Mouse (Mus musculus) heart, adult 2 months (tissue): ENCODE measurements around the gene Zfp46. TPM values are rescaled to one million over a fixed set of nuclear protein-coding genes. Genes with fewer than 3 reads are reported as not detected.

Source experiments
- DNase-seq, 2 experiments: peaks; one replicate each; pipeline ENCODE4 v3.0.0; 2021
- H3K27ac ChIP-seq: fragments of 200-600 bp; 2 replicates; pipeline ENCODE4 v1.8.1; 2022
- H3K27me3 ChIP-seq: fragments of 200-500 bp; 2 replicates; pipeline ENCODE4 v1.6.1; 2012; ENCODE audit warnings: mild to moderate bottlenecking, low read length, inconsistent platforms, mixed read lengths; ENCODE audit not compliant: control insufficient read depth, insufficient read depth
- H3K36me3 ChIP-seq: fragments of 200-500 bp; 2 replicates; pipeline ENCODE4 v1.6.1; 2012; ENCODE audit warnings: low read length, inconsistent platforms; ENCODE audit not compliant: control insufficient read depth, insufficient read depth
- H3K4me1 ChIP-seq: fragments of 200-500 bp; 2 replicates; pipeline ENCODE4 v1.6.1; 2011; ENCODE audit warnings: low read length; ENCODE audit not compliant: control insufficient read depth, insufficient read depth
- H3K4me3 ChIP-seq: fragments of 200-600 bp; 2 replicates; pipeline ENCODE4 v1.8.1; 2022
- H3K79me2 ChIP-seq: fragments of 200-500 bp; replicated peaks from 2 replicates; pipeline ENCODE4 v1.6.1; 2012; ENCODE audit warnings: mild to moderate bottlenecking, inconsistent platforms, low read length, moderate library complexity, mixed read lengths; ENCODE audit not compliant: control insufficient read depth, insufficient read depth
- H3K9ac ChIP-seq: fragments of 200-500 bp; 2 replicates; pipeline ENCODE4 v1.6.1; 2012; ENCODE audit warnings: low read depth, mild to moderate bottlenecking, control low read depth, inconsistent platforms, low read length, mixed read lengths
- CTCF ChIP-seq: fragments of 200-600 bp; IDR thresholded peaks from 2 replicates; pipeline ENCODE4 v1.8.1; 2022; ENCODE audit warnings: antibody characterized with exemption, mild to moderate bottlenecking, moderate library complexity
- EP300 ChIP-seq: fragments of 200-500 bp; IDR thresholded peaks from 2 replicates; pipeline ENCODE4 v1.6.1; 2011; ENCODE audit warnings: low read depth, low read length, control low read depth; ENCODE audit not compliant: insufficient read depth
- POLR2A ChIP-seq: fragments of 200-500 bp; IDR thresholded peaks from 2 replicates; pipeline ENCODE4 v1.6.1; 2011; ENCODE audit warnings: mild to moderate bottlenecking, low read depth, low read length, control low read depth; ENCODE audit not compliant: insufficient read depth
- WGBS: fragments of 180-500 bp; shearing (Covaris S2); methylation state at CpG from one replicate; pipeline ENCODE4 v1.1.7; 2018; 5-methylcytosine and 5-hydroxymethylcytosine counted together
- intact Hi-C: fragments of 180-260 bp; cut with DNase I; formaldehyde crosslinking; loops from one replicate; pipeline ENCODE4 v1.15.1; 2025
- polyA plus RNA-seq: library from polyadenylated mRNA; depleted of rRNA; stranded (reverse); fragments of >200 nt; gene quantifications from 2 replicates; pipeline ENCODE4 v1.2.3, GENCODE M21; 2012
- total RNA-seq, 2 experiments: library from RNA; stranded (reverse); gene quantifications; 2 replicates each; pipeline ENCODE4 v1.2.3; 2021

Gene Zfp46
- total and polyA plus RNA-seq, 3 experiments: 32.1 to 39.6 (median 33.7) TPM

DNA sequence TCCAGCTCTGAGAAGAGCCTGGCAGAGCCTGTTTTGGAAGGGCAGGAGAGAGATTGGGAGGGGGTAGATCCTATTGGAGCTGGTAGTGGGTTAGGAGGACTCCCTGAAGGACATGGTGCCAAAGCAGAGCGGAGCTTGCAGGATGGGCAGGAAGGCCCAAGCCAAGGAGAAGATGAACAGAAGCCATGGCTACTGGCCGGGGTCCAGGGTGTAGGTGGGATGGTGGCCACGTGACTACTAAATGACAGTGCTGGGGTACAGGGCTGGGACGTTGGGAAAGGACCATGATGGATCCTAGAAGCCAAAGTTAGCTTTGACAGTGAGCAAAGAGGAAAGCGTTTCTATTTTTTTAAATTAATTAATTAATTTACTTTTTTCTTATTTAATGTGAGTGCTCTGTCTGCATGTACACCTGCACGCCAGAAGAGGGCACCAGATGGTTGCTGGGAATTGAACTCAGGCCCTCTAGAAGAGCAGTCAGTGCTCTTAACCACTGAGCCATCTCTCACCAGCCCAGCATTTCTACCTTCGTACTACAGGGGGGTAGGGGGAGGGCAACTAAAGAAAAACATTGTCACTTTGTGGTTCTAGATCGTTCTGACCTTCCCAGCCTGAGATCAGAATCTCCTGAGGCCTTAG lies 42.3 kb upstream of the Zfp46 start:
- TF ChIP-seq CTCF (peak; percentile 83), EP300 (no peak)
- WGBS: 49% methylated on average over 8 of the region's 8 CpGs
- DNase-seq: no peak
- Histone ChIP-seq H3K27ac (no peak overlapping the region), H3K4me3 (no peak overlapping the region), H3K9ac (no peak overlapping the region), H3K36me3 (no peaks in the 10 kb centered on the region), H3K79me2 (no peaks in the 10 kb centered on the region), H3K27me3 (no peaks in the 10 kb centered on the region), H3K4me1 (peaks cover 3% of the 10 kb centered on the region)
- intact Hi-C loops: loop anchor here (5.0 kb wide), 1 partner anchor 80 kb away; no protein-coding TSS in a partner anchor

DNA sequence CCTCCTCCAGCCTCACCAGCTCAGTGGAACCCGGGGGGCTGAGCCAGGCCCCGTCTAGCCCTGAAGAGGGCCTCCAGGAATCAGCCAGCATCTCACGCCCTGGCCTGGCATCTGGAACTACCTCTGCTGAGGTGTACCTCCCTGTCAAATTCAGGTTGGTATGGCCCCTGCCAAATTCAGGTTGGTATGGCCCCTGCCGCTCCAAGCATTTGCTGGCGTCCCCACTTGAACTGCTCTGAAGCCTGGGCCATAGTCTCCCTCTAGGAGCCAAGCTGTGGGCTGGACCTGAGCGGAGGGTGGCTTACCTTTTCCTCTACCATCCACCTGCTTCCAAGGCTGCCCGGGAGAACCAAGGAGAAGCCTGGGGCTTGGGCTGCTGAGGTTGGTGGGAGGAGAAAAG lies 41.8 kb upstream of the Zfp46 start:
- intact Hi-C loops: loop anchor here (5.0 kb wide), 1 partner anchor 80 kb away; no protein-coding TSS in a partner anchor
- no peak for TF ChIP-seq POLR2A
- 92% methylated on average over 7 of the region's 7 CpGs for WGBS
- Histone ChIP-seq H3K36me3 (no peaks in the 10 kb centered on the region), H3K27ac (no peak overlapping the region), H3K4me3 (no peak overlapping the region), H3K27me3 (no peaks in the 10 kb centered on the region), H3K9ac (no peak overlapping the region), H3K4me1 (peaks cover 3% of the 10 kb centered on the region), H3K79me2 (no peaks in the 10 kb centered on the region)
- no peak for DNase-seq

DNA sequence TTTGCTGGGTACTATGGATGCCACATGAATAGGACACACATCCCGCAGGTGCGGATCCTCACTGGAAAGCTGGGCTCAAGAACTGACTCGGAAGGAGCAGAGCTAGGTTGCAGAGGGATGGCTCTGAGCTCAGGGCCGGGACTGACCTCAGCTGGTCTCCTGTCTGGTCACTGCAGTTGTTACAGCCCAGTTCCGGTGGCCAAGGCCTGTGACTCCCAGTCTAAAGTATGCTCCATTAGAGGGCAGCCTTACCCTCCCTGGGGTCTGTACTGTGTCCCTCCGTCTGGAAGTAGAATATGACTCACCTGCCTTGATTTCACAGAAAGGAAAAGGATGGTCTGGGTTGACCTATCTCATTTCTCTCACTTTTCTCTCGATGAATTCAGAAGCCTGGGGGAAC lies 40.3 kb upstream of the Zfp46 start:
- Histone ChIP-seq H3K36me3 (no peaks in the 10 kb centered on the region), H3K9ac (no peak overlapping the region), H3K79me2 (no peaks in the 10 kb centered on the region), H3K4me1 (peaks cover 3% of the 10 kb centered on the region), H3K27ac (no peak overlapping the region), H3K27me3 (no peaks in the 10 kb centered on the region), H3K4me3 (no peak overlapping the region)
- WGBS: 56% methylated on average over 7 of the region's 7 CpGs
- TF ChIP-seq EP300: no peak
- TF ChIP-seq POLR2A: no peak
- TF ChIP-seq CTCF: no peak
- no peak for DNase-seq
- intact Hi-C loops: loop anchor here (5.0 kb wide), 1 partner anchor 82 kb away; no protein-coding TSS in a partner anchor

DNA sequence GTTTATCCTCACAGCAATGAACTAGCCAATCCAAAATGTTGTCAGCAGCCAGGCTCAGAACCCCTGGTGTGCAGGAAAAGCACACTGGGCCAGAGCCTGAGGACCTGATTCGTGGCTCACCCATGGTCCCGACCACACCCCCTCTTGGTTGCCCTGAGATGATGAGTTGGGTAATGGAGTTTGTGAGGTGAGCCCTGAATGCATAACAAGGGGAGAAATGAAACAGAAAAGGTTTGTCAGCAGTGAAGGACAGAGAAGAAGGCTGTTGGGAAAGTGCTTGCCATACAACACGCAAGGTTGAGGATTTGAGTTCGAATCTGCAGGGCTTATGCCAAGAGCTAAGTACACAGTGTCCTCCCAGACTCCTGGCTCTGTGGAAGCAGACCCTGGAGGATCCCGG lies 38.8 kb upstream of the Zfp46 start:
- no peak for DNase-seq
- no peaks in the 10 kb centered on the region for H3K36me3 ChIP-seq
- no peak overlapping the region for H3K27ac ChIP-seq
- no peaks in the 10 kb centered on the region for H3K27me3 ChIP-seq
- H3K4me3 ChIP-seq: no peak overlapping the region
- H3K79me2 ChIP-seq: no peaks in the 10 kb centered on the region
- H3K9ac ChIP-seq: no peak overlapping the region
- peaks cover 6% of the 10 kb centered on the region for H3K4me1 ChIP-seq
- TF ChIP-seq CTCF (no peak), EP300 (no peak), POLR2A (no peak)
- WGBS: 61% methylated on average over 5 of the region's 5 CpGs
- intact Hi-C loops: no loop called here

DNA sequence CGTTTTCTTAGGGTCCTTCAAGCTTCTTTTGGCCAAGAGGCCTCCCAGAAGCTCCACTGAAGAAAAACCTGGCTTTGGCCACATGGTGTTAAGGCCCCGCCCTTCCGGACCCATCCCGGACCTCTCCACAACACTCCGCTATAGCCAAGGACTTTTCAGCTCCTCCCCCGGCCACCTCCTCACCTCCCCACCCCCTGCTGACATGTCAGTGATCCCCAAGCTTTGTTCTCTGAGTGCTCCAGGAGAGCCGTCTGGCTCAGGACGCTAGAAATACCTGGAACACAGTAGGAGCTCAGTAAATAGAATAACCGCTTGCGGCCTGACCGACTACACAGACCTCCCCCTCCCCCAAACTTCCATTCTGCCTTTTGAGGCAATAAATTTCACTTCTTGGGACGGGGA lies 37.9 kb upstream of the Zfp46 start:
- TF ChIP-seq POLR2A: peak; percentile 59
- peak; percentile 61; the same call in 1 of the 2 replicates for TF ChIP-seq EP300
- no peak for TF ChIP-seq CTCF
- Histone ChIP-seq H3K4me1 (peaks cover 6% of the 10 kb centered on the region), H3K36me3 (no peaks in the 10 kb centered on the region), H3K79me2 (no peaks in the 10 kb centered on the region), H3K27ac (peak overlapping the region; percentile 88), H3K4me3 (peak overlapping the region; percentile 74; the same call in 1 of the 2 replicates), H3K9ac (peak overlapping the region; percentile 43), H3K27me3 (no peaks in the 10 kb centered on the region)
- DNase-seq: peak in 1 of 2 experiments; percentile 51
- WGBS: 11% methylated on average over 12 of the region's 12 CpGs
- intact Hi-C loops: no loop called here

DNA sequence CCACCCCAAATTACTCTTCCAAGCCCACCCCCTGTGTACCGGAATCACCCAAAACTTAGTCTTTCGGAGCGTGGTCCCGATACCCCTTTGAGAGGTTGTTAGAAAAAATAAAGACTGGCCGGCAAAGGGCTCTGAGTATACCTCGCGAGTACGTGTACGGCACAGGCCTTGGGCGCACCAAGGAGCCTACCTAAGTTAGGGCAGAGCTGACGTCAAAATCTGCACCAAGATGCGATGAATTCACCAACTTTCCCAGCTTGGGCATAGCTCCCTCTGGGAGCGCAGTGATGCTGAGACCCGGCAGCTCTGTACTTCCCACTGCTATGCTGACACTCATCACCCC lies 37.1 kb upstream of the Zfp46 start:
- DNase-seq: no peak
- Histone ChIP-seq H3K36me3 (no peaks in the 10 kb centered on the region), H3K27me3 (no peaks in the 10 kb centered on the region), H3K4me3 (peak overlapping the region; percentile 74), H3K9ac (peak overlapping the region; percentile 56), H3K79me2 (no peaks in the 10 kb centered on the region), H3K27ac (peak overlapping the region; percentile 88), H3K4me1 (peaks cover 10% of the 10 kb centered on the region)
- 7% methylated on average over 14 of the region's 14 CpGs for WGBS
- intact Hi-C loops: no loop called here
- 0 out of 2 replicates have a peak, but pooled peaks have one; percentile 10 for TF ChIP-seq EP300
- TF ChIP-seq CTCF: no peak
- TF ChIP-seq POLR2A: no peak
